Mouse (Mus musculus): Measurements from ENCODE around the gene Klrb1b. TPM values are rescaled to one million over a fixed set of nuclear protein-coding genes. Genes with fewer than 3 reads are reported as not detected.
"Not testable (repeated sequence)": the region's sequence is repeated elsewhere in the genome, so short reads cannot be mapped to it uniquely, and the experiment has no call there.

The Klrb1b gene
- polyA plus RNA-seq, 1 experiment from 2014 or later, result not detected

DNA sequence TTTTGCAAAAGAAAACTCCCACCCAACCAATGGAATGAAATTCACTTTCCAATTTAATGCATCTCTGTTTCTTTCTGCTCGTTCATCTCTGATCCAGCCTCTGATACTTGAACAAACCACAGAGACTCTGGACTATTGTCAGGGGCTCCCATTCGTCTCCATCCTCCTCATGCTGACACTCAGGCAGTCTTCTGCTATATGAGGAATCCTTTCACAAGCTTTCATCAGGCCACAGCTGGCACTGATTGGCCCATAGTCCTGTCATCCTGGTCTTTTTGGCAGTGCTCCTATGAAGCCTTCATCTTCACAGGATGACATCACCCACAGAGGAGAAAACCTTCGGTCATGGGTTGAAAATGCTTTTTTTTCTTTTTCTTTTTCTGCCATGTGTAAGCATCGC is 58.1 kb downstream of the Klrb1b start:
- no peaks in the 10 kb centered on the region for H3K36me3 ChIP-seq (ENCODE audit: control insufficient read depth, insufficient read depth, low read length)
- WGBS, result 73% methylated on average over 4 of the region's 4 CpGs
- no peak overlapping the region for H3K4me2 ChIP-seq (ENCODE audit: low read depth, low read length)
- no peak overlapping the region for H3K9ac ChIP-seq (replicated peaks; ENCODE audit: low read depth, low read length)
- H3K9me3 ChIP-seq (ENCODE audit: control insufficient read depth, low read length), result no peaks in the 10 kb centered on the region
- H3K4me3 ChIP-seq (ENCODE audit: low read depth, low read length), result no peak overlapping the region
- no peak overlapping the region for H3K27ac ChIP-seq (ENCODE audit: low read depth, low read length)
- no peaks in the 10 kb centered on the region for H3K27me3 ChIP-seq (ENCODE audit: control insufficient read depth, insufficient read depth, low read length)
- ATAC-seq (ENCODE audit: low read depth), result no peak
- no peaks in the 10 kb centered on the region for H3K4me1 ChIP-seq (ENCODE audit: control insufficient read depth, insufficient read depth, low read length)

- WGBS, result 62% methylated on average over 6 of the region's 6 CpGs
- ATAC-seq (ENCODE audit: low read depth), result peak; percentile 25; the same call in 1 of the 2 replicates
- not testable (repeated sequence) for H3K4me2 ChIP-seq (ENCODE audit: low read depth, low read length); H3K36me3 ChIP-seq (ENCODE audit: control insufficient read depth, insufficient read depth, low read length); H3K4me1 ChIP-seq (ENCODE audit: control insufficient read depth, insufficient read depth, low read length); H3K27ac ChIP-seq (ENCODE audit: low read depth, low read length); H3K27me3 ChIP-seq (ENCODE audit: control insufficient read depth, insufficient read depth, low read length); H3K9ac ChIP-seq (replicated peaks; ENCODE audit: low read depth, low read length); H3K4me3 ChIP-seq (ENCODE audit: low read depth, low read length); H3K9me3 ChIP-seq (ENCODE audit: control insufficient read depth, low read length)
Observed at GRCm38 (mm10) chr6:128766486-128767254, 59.5 kb downstream of the Klrb1b start.

GRCm38 (mm10) chr6:128765211-128765610 is 60.9 kb downstream of the Klrb1b start:
- 92% methylated on average over 1 of the region's 1 CpGs for WGBS
- Histone ChIP-seq H3K9me3 (ENCODE audit: control insufficient read depth, low read length) (no peaks in the 10 kb centered on the region), H3K27me3 (ENCODE audit: control insufficient read depth, insufficient read depth, low read length) (no peaks in the 10 kb centered on the region), H3K36me3 (ENCODE audit: control insufficient read depth, insufficient read depth, low read length) (no peaks in the 10 kb centered on the region), H3K4me3 (ENCODE audit: low read depth, low read length) (no peak overlapping the region), H3K4me2 (ENCODE audit: low read depth, low read length) (no peak overlapping the region), H3K4me1 (ENCODE audit: control insufficient read depth, insufficient read depth, low read length) (no peaks in the 10 kb centered on the region), H3K9ac (replicated peaks; ENCODE audit: low read depth, low read length) (no peak overlapping the region), H3K27ac (ENCODE audit: low read depth, low read length) (no peak overlapping the region)
- ATAC-seq (ENCODE audit: low read depth), result no peak

DNA sequence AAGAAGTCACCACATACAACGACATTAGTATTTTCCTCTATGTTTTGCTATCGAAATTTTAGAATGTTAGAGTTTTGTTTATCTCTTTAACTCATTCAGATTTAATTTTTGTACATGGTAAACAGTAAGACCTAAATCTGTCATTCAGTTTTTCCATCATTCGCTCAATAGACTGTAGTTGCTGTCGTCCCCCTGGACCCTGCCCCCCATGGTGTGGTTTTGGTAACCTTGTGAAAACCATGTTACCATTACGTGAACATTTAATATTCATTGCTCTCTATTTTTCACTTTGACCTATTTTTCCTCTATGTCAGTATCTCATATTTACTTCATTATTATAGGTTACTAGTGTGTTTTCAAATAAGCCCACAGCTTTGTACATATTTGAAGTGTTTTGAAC is 61.5 kb downstream of the Klrb1b start:
- H3K4me1 ChIP-seq (ENCODE audit: control insufficient read depth, insufficient read depth, low read length), result no peaks in the 10 kb centered on the region
- 0 out of 2 replicates have a peak overlapping the region, but pooled peaks have one; percentile 58 for H3K27ac ChIP-seq (ENCODE audit: low read depth, low read length)
- ATAC-seq (ENCODE audit: low read depth), result no peak
- H3K4me2 ChIP-seq (ENCODE audit: low read depth, low read length), result peak overlapping the region; percentile 37
- peak overlapping the region; percentile 38 for H3K4me3 ChIP-seq (ENCODE audit: low read depth, low read length)
- no peaks in the 10 kb centered on the region for H3K27me3 ChIP-seq (ENCODE audit: control insufficient read depth, insufficient read depth, low read length)
- 21% methylated on average over 5 of the region's 5 CpGs for WGBS
- H3K9me3 ChIP-seq (ENCODE audit: control insufficient read depth, low read length), result no peaks in the 10 kb centered on the region
- H3K9ac ChIP-seq (replicated peaks; ENCODE audit: low read depth, low read length), result peak overlapping the region; percentile 25; the same call in 1 of the 2 replicates
- H3K36me3 ChIP-seq (ENCODE audit: control insufficient read depth, insufficient read depth, low read length), result no peaks in the 10 kb centered on the region

GRCm38 (mm10) chr6:128763736-128764523 is 62.2 kb downstream of the Klrb1b start:
- 2% methylated on average over 30 of the region's 30 CpGs for WGBS
- no peaks in the 10 kb centered on the region for H3K4me1 ChIP-seq (ENCODE audit: control insufficient read depth, insufficient read depth, low read length)
- peak overlapping the region; percentile 62 for H3K4me2 ChIP-seq (ENCODE audit: low read depth, low read length)

More at GRCm38 (mm10) chr6:128763736-128764523, 62.2 kb downstream of the Klrb1b start:
- peak; percentile 88 for ATAC-seq (ENCODE audit: low read depth)
- Histone ChIP-seq H3K9me3 (ENCODE audit: control insufficient read depth, low read length) (no peaks in the 10 kb centered on the region), H3K9ac (replicated peaks; ENCODE audit: low read depth, low read length) (peak overlapping the region; percentile 53), H3K27ac (ENCODE audit: low read depth, low read length) (peak overlapping the region; percentile 86), H3K36me3 (ENCODE audit: control insufficient read depth, insufficient read depth, low read length) (no peaks in the 10 kb centered on the region), H3K27me3 (ENCODE audit: control insufficient read depth, insufficient read depth, low read length) (no peaks in the 10 kb centered on the region), H3K4me3 (ENCODE audit: low read depth, low read length) (peak overlapping the region; percentile 45)

Other genes with a start within 250 kb of the Klrb1b start
- gene A2ml1, start 244.7 kb downstream of the Klrb1b start, polyA plus RNA-seq (2014; fragmentation: Nextera tagmentation; extraction: Ambion mirVana), result 3.7 and 4.5 TPM in 2 replicates
- gene Klrb1a, start 202.8 kb downstream of the Klrb1b start, polyA plus RNA-seq (2014; fragmentation: Nextera tagmentation; extraction: Ambion mirVana), result not detected in 2 replicates
- not detected in 2 replicates for gene Clec2h, start 163.9 kb downstream of the Klrb1b start, polyA plus RNA-seq (2014; fragmentation: Nextera tagmentation; extraction: Ambion mirVana)
- gene Klrb1, start 103.3 kb downstream of the Klrb1b start, polyA plus RNA-seq (2014; fragmentation: Nextera tagmentation; extraction: Ambion mirVana), result 0.35 and 0.48 TPM in 2 replicates
- gene Klrb1c, start 37.1 kb downstream of the Klrb1b start, polyA plus RNA-seq (2014; fragmentation: Nextera tagmentation; extraction: Ambion mirVana), result not detected in 2 replicates
- not detected in 2 replicates for gene Gm44511, start within 50 bp of the Klrb1b start, polyA plus RNA-seq (2014; fragmentation: Nextera tagmentation; extraction: Ambion mirVana)
- gene Clec2i, start 61.3 kb upstream of the Klrb1b start, polyA plus RNA-seq (2014; fragmentation: Nextera tagmentation; extraction: Ambion mirVana), result not detected in 2 replicates
- gene BC035044, start 64.8 kb upstream of the Klrb1b start, polyA plus RNA-seq (2014; fragmentation: Nextera tagmentation; extraction: Ambion mirVana), result 0.50 TPM in 2 replicates
- not detected in 2 replicates for gene Clec2g, start 108.0 kb upstream of the Klrb1b start, polyA plus RNA-seq (2014; fragmentation: Nextera tagmentation; extraction: Ambion mirVana)
- gene Klrb1f, start 219.6 kb upstream of the Klrb1b start, polyA plus RNA-seq (2014; fragmentation: Nextera tagmentation; extraction: Ambion mirVana), result 0.23 and 0.83 TPM in 2 replicates